Mouse (Mus musculus): ENCODE measurements around the gene Atp6v0d1. TPM values are rescaled to one million over a fixed set of nuclear protein-coding genes. Genes with fewer than 3 reads are reported as not detected.

The Atp6v0d1 gene
- 184 and 193 TPM in 2 replicates for polyA plus RNA-seq (2015; fragmentation: Nextera tagmentation; extraction: Ambion mirVana)

GRCm38 (mm10) chr8:105565952-105566702 is at the start of gene Atp6v0d1:
TSS of gene Atp6v0d1 (minus strand) at chr8:105566047.
- Histone ChIP-seq H3K9ac (replicated peaks) (peak within 1 kb of the TSS; percentile 80), H3K27ac (replicated peaks) (peak within 1 kb of the TSS; percentile 84), H3K36me3 (no peaks in the 10 kb centered on the region), H3K4me2 (replicated peaks) (peak within 1 kb of the TSS; percentile 66), H3K4me3 (peak within 1 kb of the TSS; percentile 75), H3K27me3 (no peaks in the 10 kb centered on the region), H3K4me1 (peaks cover 37% of the 10 kb centered on the region), H3K9me3 (no peaks in the 10 kb centered on the region)
- 2% methylated on average over 53 of the region's 53 CpGs for WGBS
- peak; percentile 99 for ATAC-seq (replicated peaks)

DNA sequence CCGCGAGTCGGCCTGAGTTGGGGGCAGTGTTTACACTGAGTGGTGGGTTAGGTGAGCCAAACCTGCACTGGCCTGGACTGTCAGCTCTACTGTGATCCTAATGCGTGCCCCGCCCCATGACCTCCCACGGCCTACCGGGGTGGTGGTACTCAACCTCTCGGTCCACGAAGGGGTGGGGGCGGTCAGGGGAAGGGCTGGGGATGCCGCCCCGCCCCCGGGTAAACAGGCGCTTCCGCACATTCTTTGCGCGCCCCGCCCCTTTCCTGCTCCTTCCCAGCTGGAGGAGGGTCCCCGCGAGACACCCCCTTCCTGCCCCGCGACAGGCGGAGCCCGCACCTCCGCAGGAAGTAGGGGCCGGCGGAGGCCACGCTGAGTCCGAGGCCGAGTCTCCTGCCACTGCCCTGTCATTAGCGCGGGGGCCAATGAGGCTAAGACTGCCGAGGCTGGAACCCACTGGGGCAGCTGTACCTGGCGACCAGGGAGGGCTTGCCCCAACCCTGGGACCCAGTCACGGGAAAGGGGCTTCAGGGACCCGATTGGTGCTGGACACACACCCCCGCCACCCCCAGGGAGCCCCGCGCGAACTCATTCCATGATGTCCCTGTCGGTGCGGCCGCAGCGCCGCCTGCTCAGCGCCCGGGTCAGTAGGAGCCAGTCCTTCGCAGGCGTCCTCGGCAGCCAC is 48.1 kb upstream of the Atp6v0d1 start:
- H3K4me2 ChIP-seq (replicated peaks): peak overlapping the region; percentile 82
- ATAC-seq (replicated peaks): peak; percentile 46
- no peaks in the 10 kb centered on the region for H3K9me3 ChIP-seq
- peak overlapping the region; percentile 41 for H3K4me3 ChIP-seq
- H3K36me3 ChIP-seq: peaks cover 41% of the 10 kb centered on the region
- H3K9ac ChIP-seq (replicated peaks): peak overlapping the region; percentile 50
- H3K27me3 ChIP-seq: peaks cover 13% of the 10 kb centered on the region; the same call in 1 of the 2 replicates
- WGBS: 2% methylated on average over 50 of the region's 50 CpGs
- no peak overlapping the region for H3K27ac ChIP-seq (replicated peaks)
- peaks cover 19% of the 10 kb centered on the region for H3K4me1 ChIP-seq

GRCm38 (mm10) chr8:105613037-105613436 is 47.2 kb upstream of the Atp6v0d1 start:
- H3K36me3 ChIP-seq: peaks cover 32% of the 10 kb centered on the region
- ATAC-seq (replicated peaks): no peak
- peak overlapping the region; percentile 82; the same call in 1 of the 2 replicates for H3K4me2 ChIP-seq (replicated peaks)
- H3K9me3 ChIP-seq: no peaks in the 10 kb centered on the region
- H3K27ac ChIP-seq (replicated peaks): no peak overlapping the region
- H3K27me3 ChIP-seq: peaks cover 13% of the 10 kb centered on the region; the same call in 1 of the 2 replicates
- peaks cover 19% of the 10 kb centered on the region for H3K4me1 ChIP-seq
- 4% methylated on average over 20 of the region's 20 CpGs for WGBS
- H3K9ac ChIP-seq (replicated peaks): no peak overlapping the region
- peak overlapping the region; percentile 11 for H3K4me3 ChIP-seq

DNA sequence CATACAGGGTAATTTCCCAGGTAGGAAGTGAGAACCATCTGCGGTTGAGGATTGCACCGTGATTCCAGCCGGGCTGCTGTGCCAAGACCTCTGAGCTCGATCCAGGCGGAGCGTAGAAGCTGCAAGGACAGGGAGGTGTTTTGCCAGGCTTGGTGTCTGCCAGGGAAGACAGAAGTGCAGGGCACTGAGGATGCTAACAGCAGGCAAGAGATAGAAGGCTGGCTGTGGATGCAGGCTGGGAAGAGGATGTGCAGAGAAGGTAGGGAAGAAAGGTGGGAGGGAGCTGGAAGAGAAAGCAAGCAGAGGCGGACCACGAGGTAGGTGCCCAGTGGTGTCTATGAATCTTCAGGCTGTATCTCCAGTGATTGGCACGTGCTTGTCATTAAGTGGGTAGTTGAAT is 46.0 kb upstream of the Atp6v0d1 start:
- Histone ChIP-seq H3K4me3 (no peak overlapping the region), H3K27ac (replicated peaks) (no peak overlapping the region), H3K9me3 (no peaks in the 10 kb centered on the region), H3K4me2 (replicated peaks) (no peak overlapping the region), H3K27me3 (peaks cover 13% of the 10 kb centered on the region; the same call in 1 of the 2 replicates), H3K4me1 (peaks cover 29% of the 10 kb centered on the region), H3K9ac (replicated peaks) (no peak overlapping the region), H3K36me3 (peaks cover 20% of the 10 kb centered on the region)
- no peak for ATAC-seq (replicated peaks)
- WGBS: 84% methylated on average over 9 of the region's 9 CpGs

- Histone ChIP-seq H3K9me3 (no peaks in the 10 kb centered on the region), H3K4me2 (replicated peaks) (no peak overlapping the region), H3K27me3 (peaks cover 13% of the 10 kb centered on the region; the same call in 1 of the 2 replicates), H3K4me1 (peaks cover 43% of the 10 kb centered on the region), H3K27ac (replicated peaks) (no peak overlapping the region), H3K4me3 (no peak overlapping the region), H3K36me3 (no peaks in the 10 kb centered on the region), H3K9ac (replicated peaks) (no peak overlapping the region)
- ATAC-seq (replicated peaks): no peak
- 77% methylated on average over 4 of the region's 4 CpGs for WGBS
These were observed 43.9 kb upstream of the Atp6v0d1 start for GRCm38 (mm10) chr8:105609771-105610170.

DNA sequence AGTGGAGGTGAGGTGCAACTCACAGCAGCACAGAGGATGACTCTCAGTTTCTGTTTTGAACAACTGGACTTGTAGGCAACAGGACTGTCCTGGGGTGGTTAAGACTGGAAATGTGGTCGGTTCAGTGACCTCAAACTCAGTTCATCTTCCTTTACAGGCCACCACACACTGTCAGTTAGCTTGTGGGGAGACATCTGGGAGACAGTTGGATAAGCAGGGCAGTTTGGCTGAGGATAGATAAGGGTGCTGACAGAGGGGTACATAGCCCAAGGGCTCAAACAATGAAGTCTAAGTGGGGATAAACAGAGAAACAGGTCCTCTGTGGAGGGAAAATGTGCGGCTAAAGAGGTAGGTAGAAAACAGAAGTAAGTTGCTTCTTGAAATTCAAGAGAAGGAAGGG is 43.5 kb upstream of the Atp6v0d1 start:
- no peaks in the 10 kb centered on the region for H3K9me3 ChIP-seq
- no peaks in the 10 kb centered on the region for H3K36me3 ChIP-seq
- no peak overlapping the region for H3K9ac ChIP-seq (replicated peaks)
- H3K27me3 ChIP-seq: peaks cover 13% of the 10 kb centered on the region; the same call in 1 of the 2 replicates
- no peak overlapping the region for H3K27ac ChIP-seq (replicated peaks)
- WGBS: 86% methylated on average over 2 of the region's 2 CpGs
- H3K4me1 ChIP-seq: peaks cover 44% of the 10 kb centered on the region
- H3K4me3 ChIP-seq: no peak overlapping the region
- H3K4me2 ChIP-seq (replicated peaks): no peak overlapping the region
- ATAC-seq (replicated peaks): no peak

GRCm38 (mm10) chr8:105607684-105608083 is 41.8 kb upstream of the Atp6v0d1 start:
- Histone ChIP-seq H3K36me3 (no peaks in the 10 kb centered on the region), H3K27ac (replicated peaks) (no peak overlapping the region), H3K4me3 (no peak overlapping the region), H3K9ac (replicated peaks) (no peak overlapping the region), H3K9me3 (no peaks in the 10 kb centered on the region), H3K27me3 (peaks cover 7% of the 10 kb centered on the region; the same call in 1 of the 2 replicates), H3K4me2 (replicated peaks) (no peak overlapping the region), H3K4me1 (peaks cover 28% of the 10 kb centered on the region)
- 40% methylated on average over 4 of the region's 4 CpGs for WGBS
- ATAC-seq (replicated peaks): no peak

DNA sequence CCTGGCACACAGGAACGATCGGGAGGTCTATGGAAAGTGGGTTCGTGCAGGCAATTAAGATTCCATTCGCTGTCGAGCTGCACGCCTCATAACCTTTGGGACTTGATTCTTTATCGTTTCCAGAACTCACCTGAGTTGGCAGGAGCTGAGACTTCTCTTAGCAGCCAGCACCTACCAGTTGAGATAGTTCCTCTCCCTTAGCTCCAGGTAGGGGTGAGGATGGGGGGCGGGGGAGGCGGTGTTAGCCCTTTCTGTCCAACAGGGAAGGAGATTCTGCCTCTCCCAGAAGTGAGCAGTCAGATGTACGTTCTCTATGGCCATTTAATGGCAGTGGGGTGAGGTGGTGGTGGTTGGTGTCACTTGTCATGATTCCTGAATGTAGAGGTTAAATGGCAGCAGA is 41.2 kb upstream of the Atp6v0d1 start:
- Histone ChIP-seq H3K9ac (replicated peaks) (peak overlapping the region; percentile 89), H3K4me3 (peak overlapping the region; percentile 90), H3K27me3 (peaks cover 1% of the 10 kb centered on the region; the same call in 1 of the 2 replicates), H3K9me3 (no peaks in the 10 kb centered on the region), H3K27ac (replicated peaks) (peak overlapping the region; percentile 92), H3K36me3 (no peaks in the 10 kb centered on the region), H3K4me2 (replicated peaks) (peak overlapping the region; percentile 93), H3K4me1 (peaks cover 28% of the 10 kb centered on the region)
- no peak for ATAC-seq (replicated peaks)
- WGBS: 4% methylated on average over 10 of the region's 10 CpGs

DNA sequence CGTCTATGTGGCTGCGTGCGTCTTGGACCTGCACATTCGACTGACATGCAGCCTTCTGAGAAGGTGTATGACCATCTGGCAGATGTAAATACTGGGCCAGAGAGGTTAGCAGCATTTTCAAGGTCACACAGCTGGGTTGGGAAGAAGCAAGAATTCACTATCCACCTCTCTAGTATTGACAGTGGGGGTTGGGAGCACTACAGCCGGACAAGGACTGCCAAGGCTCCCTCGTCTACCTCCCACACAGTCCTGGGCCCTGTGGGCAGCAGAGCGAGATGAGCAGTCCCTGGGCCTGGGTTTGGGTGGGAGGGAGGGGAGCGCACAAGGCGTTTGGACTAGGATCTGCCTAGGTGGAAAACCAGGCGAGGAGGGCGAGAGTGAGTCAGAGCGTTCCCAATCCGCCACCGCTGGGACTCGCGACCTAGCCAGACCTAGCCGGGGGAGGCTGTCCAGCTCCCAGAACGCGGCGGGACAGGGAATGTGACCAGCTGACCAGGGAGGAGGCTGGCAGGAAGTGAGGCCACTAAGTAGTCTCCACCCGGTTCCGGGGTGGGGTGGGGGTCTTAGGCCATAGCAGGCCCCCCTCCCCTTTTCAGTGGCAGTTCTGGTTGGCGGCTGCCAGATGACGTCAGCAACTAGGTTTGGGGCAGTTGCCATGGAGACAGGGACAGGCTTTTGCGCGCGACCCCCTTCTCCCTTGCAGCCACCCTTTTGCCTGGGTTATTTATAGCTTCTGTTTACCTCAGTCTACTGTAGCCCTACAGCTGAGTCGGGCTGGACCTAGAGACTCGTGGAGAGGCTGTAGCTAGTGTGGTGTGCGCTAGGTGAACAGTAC is 40.6 kb upstream of the Atp6v0d1 start:
- Histone ChIP-seq H3K9ac (replicated peaks) (peak overlapping the region; percentile 89), H3K4me1 (peaks cover 28% of the 10 kb centered on the region)
- WGBS: 2% methylated on average over 30 of the region's 30 CpGs

GRCm38 (mm10) chr8:105605491-105606188 is 39.8 kb upstream of the Atp6v0d1 start:
- ATAC-seq (replicated peaks): peak; percentile 43
- Histone ChIP-seq H3K9me3 (no peaks in the 10 kb centered on the region), H3K27me3 (no peaks in the 10 kb centered on the region), H3K4me3 (peak overlapping the region; percentile 90), H3K36me3 (no peaks in the 10 kb centered on the region), H3K27ac (replicated peaks) (peak overlapping the region; percentile 92), H3K4me1 (peaks cover 28% of the 10 kb centered on the region), H3K9ac (replicated peaks) (peak overlapping the region; percentile 89), H3K4me2 (replicated peaks) (peak overlapping the region; percentile 93)
- 2% methylated on average over 34 of the region's 39 CpGs for WGBS

More for the DNA sequence above, 40.6 kb upstream of the Atp6v0d1 start:
- H3K9me3 ChIP-seq: no peaks in the 10 kb centered on the region
- H3K4me3 ChIP-seq: peak overlapping the region; percentile 90
- H3K27ac ChIP-seq (replicated peaks): peak overlapping the region; percentile 92
- H3K27me3 ChIP-seq: no peaks in the 10 kb centered on the region
- H3K36me3 ChIP-seq: no peaks in the 10 kb centered on the region
- peak overlapping the region; percentile 93 for H3K4me2 ChIP-seq (replicated peaks)
- ATAC-seq (replicated peaks): peak; percentile 68

GRCm38 (mm10) chr8:105604804-105605381 is 39.0 kb upstream of the Atp6v0d1 start, which contains the start of gene Ripor1:
TSS of gene Ripor1 (plus strand) at chr8:105605255.
- 4% methylated on average over 27 of the region's 42 CpGs for WGBS
- peak within 1 kb of the TSS; percentile 92 for H3K27ac ChIP-seq (replicated peaks)

More at GRCm38 (mm10) chr8:105604804-105605381, 39.0 kb upstream of the Atp6v0d1 start, which contains the start of gene Ripor1:
- Histone ChIP-seq H3K4me3 (peak within 1 kb of the TSS; percentile 90), H3K4me1 (peaks cover 28% of the 10 kb centered on the region), H3K9me3 (no peaks in the 10 kb centered on the region), H3K36me3 (no peaks in the 10 kb centered on the region), H3K9ac (replicated peaks) (peak within 1 kb of the TSS; percentile 89), H3K4me2 (replicated peaks) (peak within 1 kb of the TSS; percentile 93), H3K27me3 (no peaks in the 10 kb centered on the region)
- ATAC-seq (replicated peaks): peak; percentile 84
